Mouse (Mus musculus) heart, embryonic 15.5 days (tissue): ENCODE results near the gene Gm10799. TPM values are rescaled to one million over a fixed set of nuclear protein-coding genes. Genes with fewer than 3 reads are reported as not detected.
"Not testable (repeated sequence)": the region's sequence is repeated elsewhere in the genome, so short reads cannot be mapped to it uniquely, and the experiment has no call there.

Source experiments
- ATAC-seq: fragments of 200-750 bp; cut with Nextera tagmentation; replicated peaks from 2 replicates; pipeline ENCODE4 v1.8.0; 2017; ENCODE audit warnings: low read depth, moderate TSS enrichment; ENCODE audit not compliant: insufficient number of reproducible peaks, insufficient read depth, low FRiP score
- H3K27ac ChIP-seq: fragments of 300-500 bp; sonication (generic); 2 replicates; pipeline ENCODE4 v1.5.1; 2015; ENCODE audit warnings: mild to moderate bottlenecking, inconsistent platforms
- H3K27me3 ChIP-seq: fragments of 300-500 bp; sonication (generic); 2 replicates; pipeline ENCODE4 v1.6.1; 2015; ENCODE audit warnings: inconsistent platforms
- H3K36me3 ChIP-seq: fragments of 300-500 bp; sonication (generic); 2 replicates; pipeline ENCODE4 v1.6.1; 2015; ENCODE audit warnings: mild to moderate bottlenecking, inconsistent platforms
- H3K4me1 ChIP-seq: fragments of 300-500 bp; sonication (generic); replicated peaks from 2 replicates; pipeline ENCODE4 v1.6.1; 2015; ENCODE audit warnings: inconsistent platforms
- H3K4me2 ChIP-seq: fragments of 300-500 bp; sonication (generic); 2 replicates; pipeline ENCODE4 v1.6.1; 2015; ENCODE audit warnings: inconsistent platforms, mild to moderate bottlenecking, moderate library complexity
- H3K4me3 ChIP-seq: fragments of 300-500 bp; sonication (generic); 2 replicates; pipeline ENCODE4 v1.5.1; 2015; ENCODE audit warnings: mild to moderate bottlenecking, inconsistent platforms
- H3K9ac ChIP-seq: fragments of 300-500 bp; sonication (generic); 2 replicates; pipeline ENCODE4 v1.6.1; 2015; ENCODE audit warnings: mild to moderate bottlenecking, inconsistent platforms
- H3K9me3 ChIP-seq: fragments of 300-500 bp; sonication (generic); replicated peaks from 2 replicates; pipeline ENCODE4 v1.6.1; 2016; ENCODE audit warnings: inconsistent platforms
- WGBS: fragments of 180-500 bp; shearing (Covaris S2); methylation state at CpG from one replicate; pipeline ENCODE4 v1.1.7; 2015; ENCODE audit warnings: mixed read lengths; 5-methylcytosine and 5-hydroxymethylcytosine counted together
- polyA plus RNA-seq: library from polyadenylated mRNA; unstranded; fragments of >200 nt; fragmentation: Nextera tagmentation; extraction: Ambion mirVana; gene quantifications from 2 replicates; pipeline ENCODE4 v1.2.1, GENCODE M21; 2015

The Gm10799 gene
- not detected in 2 replicates for polyA plus RNA-seq

GRCm38 (mm10) chr2:104068450-104068849 is at the start of gene Gm10799:
TSS of gene Gm10799 (minus strand) at chr2:104068550.
- H3K9ac ChIP-seq, H3K36me3 ChIP-seq, H3K4me3 ChIP-seq, H3K9me3 ChIP-seq, H3K27me3 ChIP-seq, ATAC-seq, H3K27ac ChIP-seq, H3K4me2 ChIP-seq: not testable (repeated sequence)
- WGBS: 61% methylated on average over 7 of the region's 7 CpGs
- H3K4me1 ChIP-seq: peaks cover 13% of the 10 kb centered on the region; the same call in 1 of the 2 replicates

GRCm38 (mm10) chr2:104117173-104117572 is 48.8 kb upstream of the Gm10799 start:
- H3K4me2 ChIP-seq, ATAC-seq, H3K9me3 ChIP-seq, H3K27ac ChIP-seq, H3K36me3 ChIP-seq, H3K9ac ChIP-seq, H3K27me3 ChIP-seq, H3K4me3 ChIP-seq: not testable (repeated sequence)
- peaks cover 27% of the 10 kb centered on the region for H3K4me1 ChIP-seq

- no peak overlapping the region for H3K4me3 ChIP-seq
- peaks cover 7% of the 10 kb centered on the region for H3K4me1 ChIP-seq
- WGBS: 78% methylated on average over 3 of the region's 3 CpGs
- H3K36me3 ChIP-seq: no peaks in the 10 kb centered on the region
- H3K4me2 ChIP-seq: no peak overlapping the region
- no peak for ATAC-seq
- no peaks in the 10 kb centered on the region for H3K27me3 ChIP-seq
- H3K27ac ChIP-seq: no peak overlapping the region
- no peak overlapping the region for H3K9ac ChIP-seq
- H3K9me3 ChIP-seq: no peaks in the 10 kb centered on the region
Observed at GRCm38 (mm10) chr2:104114898-104115297, 46.5 kb upstream of the Gm10799 start.

GRCm38 (mm10) chr2:104113563-104113962 is 45.2 kb upstream of the Gm10799 start:
- H3K27ac ChIP-seq, H3K4me3 ChIP-seq, H3K9ac ChIP-seq, ATAC-seq, H3K27me3 ChIP-seq, H3K36me3 ChIP-seq, H3K4me1 ChIP-seq, H3K9me3 ChIP-seq, H3K4me2 ChIP-seq: not testable (repeated sequence)

GRCm38 (mm10) chr2:104111170-104111797 is 42.9 kb upstream of the Gm10799 start:
- H3K9me3 ChIP-seq, H3K27ac ChIP-seq: not testable (repeated sequence)
- no CpG with 5 or more reads among the region's 1 CpGs for WGBS

GRCm38 (mm10) chr2:104110031-104110430 is 41.7 kb upstream of the Gm10799 start:
- no peaks in the 10 kb centered on the region for H3K27me3 ChIP-seq
- H3K9me3 ChIP-seq: no peaks in the 10 kb centered on the region
- no peak overlapping the region for H3K4me3 ChIP-seq
- no peaks in the 10 kb centered on the region for H3K36me3 ChIP-seq
- peaks cover 8% of the 10 kb centered on the region for H3K4me1 ChIP-seq
- H3K9ac ChIP-seq: no peak overlapping the region
- ATAC-seq: no peak
- H3K4me2 ChIP-seq: no peak overlapping the region
- WGBS: 81% methylated on average over 4 of the region's 4 CpGs
- H3K27ac ChIP-seq: peak overlapping the region; percentile 58

More at GRCm38 (mm10) chr2:104111170-104111797, 42.9 kb upstream of the Gm10799 start:
- not testable (repeated sequence) for H3K4me3 ChIP-seq, H3K4me1 ChIP-seq, H3K9ac ChIP-seq, H3K4me2 ChIP-seq, ATAC-seq, H3K36me3 ChIP-seq, H3K27me3 ChIP-seq

GRCm38 (mm10) chr2:104109528-104109927 is 41.2 kb upstream of the Gm10799 start:
- Histone ChIP-seq H3K36me3 (no peaks in the 10 kb centered on the region), H3K4me1 (peaks cover 8% of the 10 kb centered on the region), H3K9me3 (no peaks in the 10 kb centered on the region), H3K27me3 (no peaks in the 10 kb centered on the region), H3K4me2 (no peak overlapping the region), H3K9ac (no peak overlapping the region), H3K4me3 (no peak overlapping the region), H3K27ac (peak overlapping the region; percentile 58)
- ATAC-seq: no peak; the same call in 1 of the 2 replicates
- WGBS: 42% methylated on average over 2 of the region's 2 CpGs

GRCm38 (mm10) chr2:104109021-104109420 is 40.7 kb upstream of the Gm10799 start:
- ATAC-seq: not testable (repeated sequence)
- peak overlapping the region; percentile 58 for H3K27ac ChIP-seq

GRCm38 (mm10) chr2:104104800-104105199 is 36.5 kb upstream of the Gm10799 start:
- no peak overlapping the region for H3K4me2 ChIP-seq
- 80% methylated on average over 6 of the region's 6 CpGs for WGBS
- H3K9me3 ChIP-seq: no peaks in the 10 kb centered on the region
- H3K9ac ChIP-seq: no peak overlapping the region
- H3K27ac ChIP-seq: no peak overlapping the region
- H3K27me3 ChIP-seq: no peaks in the 10 kb centered on the region
- no peaks in the 10 kb centered on the region for H3K36me3 ChIP-seq
- H3K4me1 ChIP-seq: peaks cover 16% of the 10 kb centered on the region
- no peak overlapping the region for H3K4me3 ChIP-seq
- no peak for ATAC-seq

More at GRCm38 (mm10) chr2:104109021-104109420, 40.7 kb upstream of the Gm10799 start:
- not testable (repeated sequence) for H3K4me2 ChIP-seq, H3K4me1 ChIP-seq, H3K9ac ChIP-seq, H3K4me3 ChIP-seq, H3K27me3 ChIP-seq, H3K9me3 ChIP-seq, H3K36me3 ChIP-seq
- WGBS: 41% methylated on average over 2 of the region's 2 CpGs

- Histone ChIP-seq H3K27me3 (no peaks in the 10 kb centered on the region), H3K4me3 (no peak overlapping the region), H3K4me1 (peaks cover 25% of the 10 kb centered on the region), H3K36me3 (no peaks in the 10 kb centered on the region), H3K9ac (no peak overlapping the region), H3K4me2 (no peak overlapping the region), H3K27ac (no peak overlapping the region), H3K9me3 (no peaks in the 10 kb centered on the region)
- no peak for ATAC-seq
- WGBS: 58% methylated on average over 1 of the region's 1 CpGs
Observed at GRCm38 (mm10) chr2:104099946-104100345, 31.6 kb upstream of the Gm10799 start.

GRCm38 (mm10) chr2:104099231-104099585 is 30.9 kb upstream of the Gm10799 start:
- Histone ChIP-seq H3K4me2 (0 out of 2 replicates have a peak overlapping the region, but pooled peaks have one; percentile 6), H3K4me1 (peaks cover 25% of the 10 kb centered on the region)
- ATAC-seq: no peak

GRCm38 (mm10) chr2:104098529-104099230 is 30.3 kb upstream of the Gm10799 start:
- ATAC-seq: no peak

More at GRCm38 (mm10) chr2:104099231-104099585, 30.9 kb upstream of the Gm10799 start:
- no peak overlapping the region for H3K9ac ChIP-seq
- WGBS: 88% methylated on average over 2 of the region's 2 CpGs
- peak overlapping the region; percentile 29; the same call in 1 of the 2 replicates for H3K27ac ChIP-seq
- H3K9me3 ChIP-seq: no peaks in the 10 kb centered on the region
- H3K36me3 ChIP-seq: no peaks in the 10 kb centered on the region
- H3K4me3 ChIP-seq: no peak overlapping the region
- H3K27me3 ChIP-seq: no peaks in the 10 kb centered on the region

More at GRCm38 (mm10) chr2:104098529-104099230, 30.3 kb upstream of the Gm10799 start:
- Histone ChIP-seq H3K9me3 (no peaks in the 10 kb centered on the region), H3K9ac (no peak overlapping the region), H3K4me3 (no peak overlapping the region), H3K4me1 (peaks cover 25% of the 10 kb centered on the region), H3K36me3 (no peaks in the 10 kb centered on the region), H3K27ac (peak overlapping the region; percentile 29), H3K27me3 (no peaks in the 10 kb centered on the region), H3K4me2 (0 out of 2 replicates have a peak overlapping the region, but pooled peaks have one; percentile 6)
- 9% methylated on average over 3 of the region's 3 CpGs for WGBS
